Mouse (Mus musculus) lung, adult 10 weeks (tissue): ENCODE data around the gene Cldn34c2. TPM values are rescaled to one million over a fixed set of nuclear protein-coding genes. Genes with fewer than 3 reads are reported as not detected.

Experiments
- polyA plus RNA-seq: library from polyadenylated mRNA; stranded (reverse); fragments of 350-450 nt; fragmentation: Illumina TruSeq; extraction: RNeasy Lipid Tissue Mini Kit (QIAGEN cat#74804); gene quantifications from one replicate; pipeline ENCODE4 v1.2.3, GENCODE M21; 2014; ENCODE audit warnings: low read depth, low replicate concordance; ENCODE audit not compliant: insufficient read depth

The Cldn34c2 gene
- not detected for polyA plus RNA-seq

GRCm38 (mm10) chrX:123581400-123581799 lies at the start of gene Cldn34c2:
Gene Cldn34c2 (plus strand): TSS chrX:123581700.

Other genes starting within 250 kb of the Cldn34c2 start
- not detected for gene Gm17467, start 123.1 kb downstream of the Cldn34c2 start, polyA plus RNA-seq
- gene Cldn34c3, start 212.0 kb downstream of the Cldn34c2 start, polyA plus RNA-seq = not detected